Mouse (Mus musculus) thymus, adult 2 months (tissue): ENCODE measurements around the gene Gm17606.

Source experiments
- CTCF ChIP-seq: fragments of 200-500 bp; IDR thresholded peaks from 2 replicates; pipeline ENCODE4 v1.5.1; 2012; ENCODE audit warnings: mild to moderate bottlenecking, control low read depth, low read length, moderate library complexity, borderline replicate concordance; ENCODE audit not compliant: control insufficient read depth, poor library complexity, insufficient read depth; ENCODE audit errors: extremely low read depth
- POLR2A ChIP-seq: fragments of 200-500 bp; IDR thresholded peaks from 2 replicates; pipeline ENCODE4 v1.6.1; 2012; ENCODE audit warnings: mild to moderate bottlenecking, low read length, control low read depth, moderate library complexity; ENCODE audit not compliant: control insufficient read depth, poor library complexity, insufficient read depth; ENCODE audit errors: extremely low read depth

DNA sequence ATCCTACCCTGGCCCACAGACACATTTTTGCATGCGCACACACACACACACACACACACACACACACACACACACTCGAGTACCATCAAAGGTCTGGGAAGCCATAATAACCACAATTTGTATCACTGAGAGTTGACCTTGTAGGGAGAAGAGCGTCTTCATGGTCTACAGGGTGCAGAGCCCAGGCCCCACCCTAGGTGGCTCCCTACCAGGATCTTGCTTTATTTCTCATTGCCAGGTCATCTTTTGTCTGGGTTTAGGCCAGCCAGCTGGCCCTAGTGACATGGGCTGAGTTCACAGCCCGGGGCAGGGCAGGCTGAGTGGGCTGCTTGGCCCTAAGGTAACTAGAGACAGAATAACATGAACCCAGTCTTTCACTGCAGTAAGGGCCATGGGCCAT lies 6.6 kb upstream of the Gm17606 start:
- TF ChIP-seq CTCF: no peak
- TF ChIP-seq POLR2A: no peak
